Mouse (Mus musculus): ENCODE measurements around the gene Wdr27.
"Not testable (repeated sequence)": the region's sequence is repeated elsewhere in the genome, so short reads cannot be mapped to it uniquely, and the experiment has no call there.

Wdr27 gene

DNA sequence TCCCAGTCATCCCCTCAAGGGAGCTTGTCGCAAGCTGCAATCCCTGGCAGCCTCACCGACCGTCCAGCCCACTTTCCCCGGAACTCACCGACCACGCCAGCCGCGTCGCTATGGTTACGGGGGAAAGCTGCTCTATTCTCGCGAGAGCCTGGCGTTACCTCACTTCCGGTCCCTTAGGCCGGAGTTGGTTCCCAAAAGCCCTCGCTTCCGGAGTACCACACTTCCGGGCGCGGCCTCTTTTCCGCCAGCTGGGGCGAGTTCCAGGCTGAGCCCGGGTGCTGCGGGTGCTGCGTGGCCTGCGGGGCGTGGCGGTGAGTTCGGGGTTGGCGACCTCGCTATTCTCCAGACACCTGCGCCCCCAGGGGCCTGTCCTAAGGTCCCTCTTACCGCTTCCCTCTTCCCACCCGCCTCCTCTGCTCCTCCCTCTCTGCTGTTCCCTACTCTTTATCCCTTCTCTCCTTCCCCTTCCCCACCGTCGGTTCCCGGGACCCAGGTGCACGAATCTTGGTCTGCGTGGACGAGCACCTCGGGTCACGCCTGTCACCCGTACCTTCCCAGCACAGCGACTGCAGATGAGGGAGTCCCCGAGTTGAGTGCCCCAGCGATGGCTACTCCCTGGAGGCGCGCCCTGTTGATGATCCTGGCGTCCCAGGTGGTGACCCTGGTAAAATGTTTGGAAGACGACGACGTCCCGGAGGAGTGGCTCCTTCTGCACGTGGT is at the start of gene Wdr27, which contains the start of gene 1600012H06Rik:
TSS of gene Wdr27 (minus strand) at position 150 of the 720 bp plus-strand sequence.
TSS of gene 1600012H06Rik (plus strand) at position 176 of the 720 bp plus-strand sequence.
- DNase-seq: peak; percentile 94 to 96

DNA sequence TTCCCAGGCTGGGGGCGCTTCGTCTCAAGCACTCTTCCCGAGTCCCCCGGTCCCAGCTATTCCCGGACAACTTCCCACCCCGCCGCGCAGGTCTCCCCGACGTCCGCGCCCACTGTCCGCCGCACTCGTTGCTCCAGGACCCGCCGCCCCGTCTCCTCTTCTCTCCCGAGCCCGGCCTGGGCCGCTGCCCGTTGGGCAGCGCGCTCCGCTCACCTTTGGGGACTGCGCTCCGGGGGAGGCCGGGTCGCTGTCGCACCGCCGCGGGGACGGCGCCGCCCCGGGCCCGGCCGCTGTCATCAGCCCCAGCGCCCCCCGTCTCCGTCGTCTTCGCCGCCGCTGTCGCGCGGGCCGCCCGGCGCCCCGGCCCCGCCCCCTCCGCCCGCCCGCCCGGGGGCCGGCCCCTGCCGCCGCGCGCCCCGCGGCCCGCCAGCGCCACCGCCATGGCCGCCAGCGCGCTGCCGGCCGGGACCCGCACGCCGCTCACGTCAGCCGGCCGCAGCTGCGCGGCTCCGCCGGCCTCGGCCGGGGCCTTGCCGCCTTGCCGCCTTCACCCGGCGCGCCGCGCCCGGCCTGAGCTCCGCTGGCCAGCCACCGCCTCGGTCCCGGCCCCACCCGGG is 49.7 kb upstream of the Wdr27 start:
- DNase-seq: not testable (repeated sequence)

DNA sequence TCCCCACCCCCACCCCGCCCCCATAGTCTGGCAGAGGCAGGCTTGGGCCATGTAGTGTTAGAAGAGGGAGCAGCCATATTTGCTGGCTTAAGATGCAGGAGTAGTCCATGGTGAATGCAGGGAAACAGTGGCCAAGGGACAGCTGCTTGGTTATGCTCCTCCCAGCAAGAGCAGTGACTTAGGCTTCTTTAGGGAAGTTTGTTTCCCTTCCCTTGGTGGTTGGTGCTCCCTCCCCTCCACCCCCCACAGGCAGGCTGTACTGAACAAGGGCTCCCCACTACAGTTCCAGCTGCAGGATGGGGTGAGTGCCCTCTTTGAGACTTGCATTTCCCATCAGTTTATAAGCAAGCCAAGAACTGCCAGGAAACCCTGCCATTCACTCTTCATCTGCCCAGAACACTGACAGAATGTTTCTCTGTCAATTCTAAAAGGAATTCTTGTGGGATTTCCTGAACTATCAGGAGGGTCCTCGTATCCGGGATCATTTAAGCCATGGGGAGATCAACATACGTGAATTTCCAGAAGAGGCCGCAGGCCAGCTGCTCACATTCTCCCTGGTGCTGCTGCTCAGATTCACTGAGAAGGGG is 47.3 kb upstream of the Wdr27 start:
- DNase-seq: peak in 1 of 2 experiments; percentile 1

DNA sequence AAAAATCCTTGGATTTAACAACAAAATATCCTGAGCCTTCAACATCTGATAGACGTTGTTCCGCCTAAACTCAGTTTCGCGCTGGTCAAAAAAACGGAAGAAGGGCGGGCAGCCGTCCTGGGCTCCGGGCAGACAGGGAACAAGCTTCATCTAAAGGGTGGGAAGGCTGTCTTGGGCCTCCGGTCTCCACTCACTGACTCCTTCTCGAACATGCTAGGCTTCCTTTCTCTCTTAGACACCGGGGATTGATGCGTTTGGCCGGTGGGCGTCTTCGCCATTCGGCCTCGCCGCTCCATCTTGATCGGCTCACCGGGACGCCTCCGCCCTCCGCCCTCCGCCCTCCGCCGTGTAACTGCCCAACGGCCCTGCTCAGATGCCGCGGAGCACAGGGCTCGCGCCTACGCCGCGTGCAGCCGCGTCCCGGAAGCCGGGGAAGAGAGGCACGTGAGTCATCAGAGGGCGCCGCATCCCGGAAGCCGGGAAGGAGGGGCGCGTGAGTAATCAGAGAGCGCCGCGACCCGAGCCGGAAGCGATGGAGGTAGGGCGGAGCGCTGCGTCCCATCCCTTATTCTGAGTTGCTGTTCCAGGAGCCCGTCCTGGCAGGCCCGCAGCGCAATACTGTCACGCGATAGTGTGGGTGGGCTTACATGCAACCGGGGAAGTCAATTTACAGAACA is 35.5 kb upstream of the Wdr27 start, which contains the start of the genes 9030025P20Rik and Gm3417:
TSS of gene 9030025P20Rik (plus strand) at position 107 of the 677 bp plus-strand sequence.
TSS of gene Gm3417 (minus strand) at position 429 of the 677 bp plus-strand sequence.
- not testable (repeated sequence) for DNase-seq

DNA sequence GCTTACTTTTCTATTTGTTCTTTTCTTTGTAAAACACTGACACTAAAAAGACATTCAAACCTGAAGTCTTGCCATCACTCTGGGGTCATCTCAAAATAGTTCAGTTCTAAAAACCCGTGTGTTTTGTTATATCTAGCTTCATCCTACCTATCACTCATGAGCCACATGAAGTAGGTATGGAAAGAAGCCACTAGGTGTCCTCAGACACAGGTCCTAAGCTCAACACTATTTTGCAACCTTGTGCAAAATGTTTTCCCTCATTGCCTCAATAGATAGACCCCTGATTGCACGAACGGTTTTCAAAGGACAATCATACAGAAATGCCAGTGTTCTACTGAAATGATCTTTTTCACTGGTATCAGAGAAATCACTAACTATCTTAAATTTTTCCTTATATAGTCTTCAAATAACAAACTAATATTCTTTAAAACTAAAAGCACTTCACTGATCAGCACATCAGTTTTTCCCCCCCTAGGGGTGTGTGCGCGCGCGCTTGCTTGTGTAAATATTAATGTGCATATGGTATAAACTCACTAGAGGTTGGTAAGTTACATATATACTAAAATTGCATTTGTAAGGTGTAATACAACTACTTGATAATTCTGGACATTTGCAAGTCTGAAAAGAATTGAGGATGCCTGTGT is 34.9 kb upstream of the Wdr27 start:
- DNase-seq: not testable (repeated sequence)

DNA sequence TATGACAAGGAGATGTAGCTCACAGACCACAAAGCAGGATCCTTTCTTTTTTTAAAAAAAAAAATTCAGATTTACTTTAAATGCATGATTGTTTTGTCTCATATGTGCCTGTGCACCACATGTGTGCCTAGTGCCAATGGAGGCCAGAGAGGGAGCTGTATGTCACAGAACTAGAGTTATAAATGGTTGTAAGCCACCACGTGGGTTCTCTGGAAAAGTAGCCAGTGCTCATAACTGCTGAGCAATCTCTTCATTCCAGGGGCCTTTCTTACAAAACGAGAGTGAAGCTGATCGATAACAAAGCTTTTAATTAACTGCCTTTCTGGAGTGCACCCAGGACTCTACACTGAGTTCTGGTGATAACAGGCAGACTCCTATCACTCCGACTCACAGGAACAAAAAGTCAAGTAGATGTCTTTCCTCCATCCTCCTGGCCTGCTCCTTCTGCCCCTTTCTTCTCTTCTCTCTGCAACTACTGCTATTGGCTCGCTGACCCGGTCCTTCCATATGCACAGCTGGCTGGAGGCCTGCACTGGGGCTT is 25.5 kb upstream of the Wdr27 start:
- DNase-seq: not testable (repeated sequence)

DNA sequence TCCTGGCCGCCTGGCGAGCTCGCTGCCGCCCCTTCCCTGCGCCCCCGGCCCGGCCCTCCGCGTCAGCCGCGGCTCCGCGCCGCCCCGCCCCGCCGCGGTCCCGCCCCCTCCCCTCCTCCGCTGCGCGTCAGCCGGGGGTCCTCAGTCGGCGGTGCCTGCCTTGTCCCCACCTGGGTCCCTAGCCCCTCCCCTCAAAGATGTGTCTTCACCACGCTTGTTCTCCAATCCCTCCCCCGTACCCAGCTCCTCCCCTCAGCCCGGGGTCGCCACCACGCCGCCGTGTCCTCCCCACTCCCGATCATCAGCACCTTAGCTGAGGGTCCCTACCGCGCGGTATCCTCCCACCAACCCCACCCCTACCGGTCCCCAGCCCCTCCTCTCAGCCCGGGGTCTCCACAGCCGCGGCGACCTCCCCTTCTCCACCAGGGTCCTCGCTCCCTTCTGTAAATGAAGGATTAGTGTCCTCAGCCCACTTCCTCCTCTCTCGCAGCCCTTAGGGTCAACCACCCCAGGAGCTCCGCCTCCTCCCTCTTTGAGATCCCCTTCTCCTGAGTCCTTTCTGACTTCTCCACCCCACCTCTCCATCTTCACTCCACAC is 18.7 kb upstream of the Wdr27 start:
- DNase-seq: not testable (repeated sequence)

DNA sequence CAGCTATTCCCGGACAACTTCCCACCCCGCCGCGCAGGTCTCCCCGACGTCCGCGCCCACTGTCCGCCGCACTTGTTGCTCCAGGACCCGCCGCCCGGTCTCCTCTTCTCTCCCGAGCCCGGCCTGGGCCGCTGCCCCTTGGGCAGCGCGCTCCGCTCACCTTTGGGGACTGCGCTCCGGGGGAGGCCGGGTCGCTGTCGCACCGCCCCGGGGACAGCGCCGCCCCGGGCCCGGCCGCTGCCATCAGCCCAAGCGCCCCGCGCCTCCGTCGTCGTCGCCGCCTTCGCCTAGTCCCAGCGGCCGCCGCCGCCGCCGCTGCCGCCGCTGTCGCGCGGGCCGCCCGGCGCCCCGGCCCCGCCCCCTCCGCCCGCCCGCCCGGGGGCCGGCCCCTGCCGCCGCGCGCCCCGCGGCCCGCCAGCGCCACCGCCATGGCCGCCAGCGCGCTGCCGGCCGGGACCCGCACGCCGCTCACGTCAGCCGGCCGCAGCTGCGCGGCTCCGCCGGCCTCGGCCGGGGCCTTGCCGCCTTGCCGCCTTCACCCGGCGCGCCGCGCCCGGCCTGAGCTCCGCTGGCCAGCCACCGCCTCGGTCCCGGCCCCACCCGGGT is 18.1 kb upstream of the Wdr27 start, which contains the start of gene Phf10:
TSS of gene Phf10 (minus strand) at position 323 of the 606 bp plus-strand sequence.
- peak; percentile 46 to 53 for DNase-seq

DNA sequence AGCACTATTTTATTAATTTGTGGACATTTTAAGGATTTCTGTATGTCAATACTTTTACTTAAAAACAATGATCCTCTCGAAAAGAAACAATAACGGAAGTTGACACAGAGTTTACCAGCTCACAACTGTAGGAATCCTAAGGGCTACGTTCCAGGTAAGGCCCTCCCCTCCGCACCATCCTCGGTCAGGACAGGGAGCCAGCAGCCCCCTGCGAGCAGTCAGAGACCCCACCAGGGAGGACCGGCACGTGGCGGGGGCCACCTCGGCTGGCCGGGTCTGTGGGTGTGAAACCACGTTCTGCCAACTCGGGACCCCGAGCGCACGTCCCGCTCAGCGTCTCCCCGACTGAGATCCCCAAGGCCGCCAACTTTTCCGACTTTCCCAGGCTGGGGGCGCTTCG is 17.6 kb upstream of the Wdr27 start:
- DNase-seq: peak; percentile 11 to 30

DNA sequence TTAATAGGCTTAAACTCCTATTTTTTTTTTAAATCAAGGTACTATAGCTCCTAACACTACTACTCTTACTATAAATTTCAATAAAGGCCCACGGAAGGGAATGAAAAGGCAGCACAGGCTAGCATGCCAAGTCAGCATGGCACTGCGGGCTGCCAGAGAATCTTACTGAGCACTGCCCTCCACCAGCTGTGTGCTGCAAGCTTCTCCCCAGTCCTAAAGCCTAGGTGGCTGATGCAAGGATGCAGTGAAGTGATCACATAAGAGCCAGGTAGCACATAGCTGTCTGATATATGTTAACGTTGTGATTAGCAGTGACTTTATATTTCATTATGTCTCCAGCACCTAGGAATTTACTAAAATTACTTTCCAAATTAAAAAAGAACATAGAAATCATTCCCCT is 17.0 kb upstream of the Wdr27 start:
- no peak for DNase-seq

DNA sequence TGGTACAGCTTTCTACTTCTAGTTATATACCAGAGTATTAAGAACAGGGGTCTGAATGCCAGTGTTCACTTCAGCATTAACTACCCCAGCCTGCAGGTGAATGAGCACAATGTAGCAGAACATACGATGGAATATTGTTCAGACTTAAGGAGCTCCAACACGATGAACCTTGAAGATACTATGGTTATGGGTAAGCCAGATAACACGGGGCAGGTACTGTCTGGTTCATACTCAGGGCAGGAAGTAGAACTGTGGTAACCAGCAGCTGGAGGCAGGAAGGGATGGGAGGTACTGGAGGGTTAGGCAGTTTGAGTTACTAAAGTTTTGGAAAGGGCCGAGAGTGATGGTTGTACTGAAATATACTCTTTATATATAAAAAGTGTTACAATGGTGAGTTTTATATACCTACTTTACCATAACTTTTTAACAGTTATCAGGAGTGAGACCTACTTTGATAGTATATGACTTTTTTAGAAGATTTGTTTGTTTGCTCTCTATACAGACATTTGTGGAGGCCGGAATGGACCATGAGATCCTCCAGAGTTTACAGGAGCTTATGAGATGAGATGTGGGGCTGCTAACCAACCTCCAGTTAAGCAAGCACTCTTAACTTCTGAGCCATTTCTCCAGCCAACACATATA is 15.8 kb upstream of the Wdr27 start:
- no peak for DNase-seq

DNA sequence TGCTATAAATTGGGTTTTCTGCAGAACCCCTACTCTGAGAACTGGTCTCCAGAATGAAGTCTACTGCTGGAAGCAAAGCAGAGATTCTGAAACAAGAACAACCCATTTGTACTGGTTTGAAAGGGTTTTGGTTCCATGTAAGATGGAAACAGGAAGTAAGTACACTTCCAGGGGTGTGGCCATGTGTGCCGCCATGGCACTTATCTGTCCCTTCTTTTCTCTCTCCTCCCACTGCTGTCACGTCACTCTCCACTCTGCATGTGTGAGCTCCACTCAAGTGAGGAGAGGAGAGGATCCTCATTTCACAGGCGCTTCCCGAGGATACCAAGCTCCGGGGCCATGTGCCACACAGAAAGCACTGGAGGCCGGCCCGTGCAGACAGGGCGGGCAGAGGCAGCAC is 10.5 kb upstream of the Wdr27 start:
- no peak for DNase-seq

DNA sequence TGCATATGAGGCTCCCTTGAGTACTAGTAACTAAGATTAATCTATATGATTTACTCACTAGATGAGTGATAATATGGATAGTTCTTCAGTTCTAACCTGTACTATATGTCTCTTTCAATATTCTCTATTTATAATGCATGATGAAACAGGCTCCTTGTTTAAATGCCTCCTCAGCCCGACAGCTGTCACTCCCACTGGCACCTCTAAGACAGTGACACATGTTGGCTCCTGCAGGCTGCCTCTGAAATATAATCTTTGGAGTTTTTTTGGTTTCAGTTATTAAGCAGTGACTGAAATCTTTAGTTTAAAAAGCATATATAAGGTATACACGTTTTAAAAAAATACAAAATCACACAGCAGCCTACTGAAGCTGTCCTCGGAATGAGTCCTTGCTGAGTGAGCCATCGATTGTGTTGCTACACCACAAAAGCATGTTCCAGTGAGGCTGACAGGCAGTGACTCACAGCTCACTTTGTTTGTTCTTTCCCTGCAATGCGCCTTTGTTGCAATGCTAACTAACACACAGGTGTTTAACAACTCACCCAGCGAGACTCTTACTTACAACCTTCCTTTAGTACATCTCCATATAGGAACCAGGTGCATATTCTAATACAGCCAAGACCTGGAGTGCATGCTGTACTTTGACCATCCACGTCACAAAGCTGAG is 6.3 kb upstream of the Wdr27 start:
- DNase-seq: no peak

DNA sequence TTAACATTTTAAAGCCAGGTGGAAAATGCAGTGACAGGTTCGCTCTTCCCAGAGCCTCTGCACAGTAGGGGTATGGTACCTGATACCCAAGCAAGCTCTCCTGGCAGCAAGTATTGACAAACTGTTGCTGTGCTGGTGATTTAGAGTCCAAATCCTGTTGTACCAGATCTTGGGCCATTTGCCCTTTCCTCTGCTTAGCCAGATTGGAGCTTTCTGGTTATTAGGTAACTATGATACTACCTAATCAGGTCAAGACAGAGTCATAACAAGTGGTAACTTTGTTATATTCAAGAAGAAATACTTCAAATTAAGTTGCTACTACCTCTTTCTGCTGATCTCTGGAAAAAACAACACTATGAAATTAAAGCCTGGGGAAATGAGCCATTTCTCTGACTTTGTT is 1.6 kb upstream of the Wdr27 start:
- no peak for DNase-seq

DNA sequence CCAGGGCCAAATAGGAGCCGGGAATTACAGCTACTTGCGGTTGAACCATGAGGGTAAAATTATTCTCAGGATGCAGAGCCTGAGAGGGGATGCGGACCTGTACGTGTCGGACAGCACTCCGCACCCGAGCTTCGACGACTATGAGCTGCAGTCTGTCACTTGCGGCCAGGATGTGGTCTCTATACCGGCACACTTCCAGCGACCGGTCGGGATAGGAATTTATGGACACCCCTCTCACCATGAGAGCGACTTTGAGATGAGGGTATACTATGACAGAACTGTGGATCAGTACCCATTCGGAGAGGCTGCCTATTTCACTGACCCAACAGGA is 736 bp upstream of the Wdr27 start:
- DNase-seq: no peak

DNA sequence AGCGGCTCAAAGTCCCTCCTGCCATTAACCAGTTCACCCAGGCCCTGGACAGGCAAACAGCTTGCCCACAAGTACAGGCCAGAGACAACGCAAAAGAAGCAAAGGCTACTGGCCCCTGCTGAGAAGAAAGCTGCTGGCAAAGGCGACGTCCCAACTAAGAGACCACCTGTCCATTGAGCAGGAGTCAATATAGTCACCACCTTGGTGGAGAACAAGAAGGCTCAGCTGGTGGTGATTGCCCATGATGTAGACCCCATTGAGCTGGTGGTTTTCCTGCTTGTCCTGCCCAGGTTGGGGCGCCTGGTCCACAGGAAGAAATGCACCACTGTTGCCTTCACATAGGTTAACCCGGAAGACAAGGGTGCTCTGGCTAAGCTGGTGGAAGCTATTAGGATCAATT is 777 bp downstream of the Wdr27 start:
- DNase-seq: not testable (repeated sequence)

DNA sequence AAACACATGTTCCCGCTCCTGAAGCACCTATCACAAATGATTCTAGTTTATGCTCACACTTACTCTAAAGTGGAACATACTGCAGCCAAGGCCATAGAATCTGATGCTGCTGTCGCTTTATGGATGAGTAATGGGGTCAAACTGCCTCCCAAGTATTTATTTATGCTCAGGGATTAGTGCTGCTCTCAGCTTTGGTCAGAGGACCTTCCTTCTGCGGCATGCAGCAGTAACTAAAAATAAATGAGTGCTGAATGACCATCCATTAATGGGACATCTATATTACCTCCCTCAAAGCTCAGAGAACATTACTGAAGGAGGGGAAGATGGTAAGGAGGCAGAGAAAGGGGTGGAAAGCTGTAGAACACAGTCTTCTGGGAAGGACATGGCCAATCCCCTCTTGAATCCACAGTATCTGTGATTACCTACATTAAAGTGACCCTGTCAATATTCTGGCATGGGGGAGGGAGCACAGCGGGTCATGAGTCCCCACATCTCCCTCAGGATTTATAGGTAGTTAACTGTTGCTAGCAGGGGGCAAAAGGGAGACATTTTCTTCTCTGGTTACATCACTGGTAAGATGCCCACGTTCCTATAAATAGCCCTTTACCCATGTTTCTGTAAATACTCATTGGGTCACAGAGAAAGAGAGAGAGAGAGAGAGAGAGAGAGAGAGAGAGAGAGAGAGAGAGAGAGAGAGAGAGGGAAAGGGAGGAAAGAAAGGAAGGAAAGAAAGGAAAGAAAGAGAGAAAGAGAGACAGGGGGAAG is 6.9 kb downstream of the Wdr27 start:
- DNase-seq: no peak

DNA sequence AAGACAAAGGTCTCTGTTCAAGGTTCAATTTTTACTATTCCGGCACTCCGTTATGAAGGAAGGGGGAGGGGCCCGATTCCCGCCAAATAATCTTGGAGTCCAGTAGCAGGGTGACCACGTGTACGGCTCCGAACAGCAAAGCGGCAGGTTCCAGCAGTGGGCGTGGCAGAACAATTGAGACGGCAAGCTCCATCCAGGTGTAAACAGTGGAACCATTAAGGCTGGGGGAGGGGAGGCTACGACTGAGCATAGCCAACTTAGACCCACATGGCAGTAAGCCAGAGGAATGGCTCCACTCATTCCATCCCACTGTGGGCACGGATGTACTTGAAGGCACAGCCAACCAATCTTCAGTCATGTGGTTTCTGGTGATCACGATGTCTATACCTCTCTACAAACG is 7.7 kb downstream of the Wdr27 start:
- not testable (repeated sequence) for DNase-seq

DNA sequence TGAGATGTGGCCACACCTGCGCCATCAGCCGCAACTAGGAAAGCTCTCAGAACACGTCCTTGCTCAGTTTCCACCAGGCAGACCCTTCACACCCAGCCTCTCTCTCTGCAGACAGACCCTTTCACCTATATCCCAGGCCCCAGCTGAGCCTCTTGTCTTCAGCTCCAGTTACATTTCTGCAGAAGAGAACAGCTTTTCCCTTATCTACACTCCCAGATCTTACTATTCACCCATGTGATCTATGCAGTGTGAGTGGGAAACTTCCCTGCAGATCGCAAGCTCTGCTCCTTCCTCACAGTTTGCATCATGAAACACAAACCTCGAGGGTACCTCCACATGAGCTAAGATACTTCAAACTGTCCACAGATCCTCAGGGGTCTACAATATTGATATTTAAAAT is 11.5 kb downstream of the Wdr27 start:
- no peak for DNase-seq

DNA sequence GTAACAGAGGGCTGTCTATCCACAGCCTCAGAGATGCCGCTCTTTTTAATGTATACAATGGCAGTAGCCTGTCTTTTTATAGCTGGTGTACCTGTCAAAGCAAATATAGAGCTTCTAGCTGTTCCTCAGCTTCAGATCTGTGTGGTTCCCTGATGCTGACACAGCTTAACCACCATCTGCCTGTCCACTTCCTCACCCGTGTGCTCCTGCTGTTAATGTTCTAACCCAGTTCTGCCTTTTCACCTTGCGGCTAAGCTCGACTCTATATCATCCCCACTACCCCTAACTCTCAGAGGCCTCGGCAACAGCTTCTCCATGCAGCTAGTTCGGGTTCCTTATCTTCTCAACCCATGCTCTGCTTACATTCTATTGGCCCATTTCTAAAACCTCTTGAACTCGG is 12.3 kb downstream of the Wdr27 start:
- DNase-seq: no peak
